Mouse (Mus musculus) liver, embryonic 12.5 days (tissue): Measurements from ENCODE around the gene E130308A19Rik. TPM values are rescaled to one million over a fixed set of nuclear protein-coding genes. Genes with fewer than 3 reads are reported as not detected.

Source experiments
- ATAC-seq: fragments of 200-750 bp; cut with Nextera tagmentation; 2 replicates; pipeline ENCODE4 v1.8.0; 2017; ENCODE audit warnings: moderate number of reproducible peaks, mild to moderate bottlenecking, moderate library complexity
- H3K27ac ChIP-seq: fragments of 300-500 bp; sonication (generic); 2 replicates; pipeline ENCODE4 v1.5.1; 2016; ENCODE audit warnings: mild to moderate bottlenecking
- H3K27me3 ChIP-seq: fragments of 300-500 bp; sonication (generic); replicated peaks from 2 replicates; pipeline ENCODE4 v1.6.1; 2016; ENCODE audit warnings: mild to moderate bottlenecking, moderate library complexity
- H3K36me3 ChIP-seq: fragments of 300-500 bp; sonication (generic); 2 replicates; pipeline ENCODE4 v1.6.1; 2016; ENCODE audit warnings: mild to moderate bottlenecking, moderate library complexity
- H3K4me1 ChIP-seq: fragments of 300-500 bp; sonication (generic); 2 replicates; pipeline ENCODE4 v1.6.1; 2016
- H3K4me2 ChIP-seq: fragments of 300-500 bp; sonication (generic); 2 replicates; pipeline ENCODE4 v1.6.1; 2016; ENCODE audit warnings: mild to moderate bottlenecking, moderate library complexity
- H3K4me3 ChIP-seq: fragments of 300-500 bp; sonication (generic); 2 replicates; pipeline ENCODE4 v1.5.1; 2016; ENCODE audit warnings: mild to moderate bottlenecking, moderate library complexity
- H3K9ac ChIP-seq: fragments of 300-500 bp; sonication (generic); 2 replicates; pipeline ENCODE4 v1.6.1; 2016; ENCODE audit warnings: mild to moderate bottlenecking, moderate library complexity
- H3K9me3 ChIP-seq: fragments of 300-500 bp; sonication (generic); replicated peaks from 2 replicates; pipeline ENCODE4 v1.6.1; 2016; ENCODE audit warnings: mild to moderate bottlenecking, moderate library complexity
- WGBS: fragments of 180-500 bp; shearing (Covaris S2); methylation state at CpG from one replicate; pipeline ENCODE4 v1.1.7; 2016; ENCODE audit not compliant: insufficient replicate concordance; 5-methylcytosine and 5-hydroxymethylcytosine counted together
- polyA plus RNA-seq: library from polyadenylated mRNA; unstranded; fragments of >200 nt; fragmentation: Nextera tagmentation; extraction: Ambion mirVana; gene quantifications from 2 replicates; pipeline ENCODE4 v1.2.1, GENCODE M21; 2016

The E130308A19Rik gene
- polyA plus RNA-seq, 1 experiment from 2014 or later, result 14.8 TPM

DNA sequence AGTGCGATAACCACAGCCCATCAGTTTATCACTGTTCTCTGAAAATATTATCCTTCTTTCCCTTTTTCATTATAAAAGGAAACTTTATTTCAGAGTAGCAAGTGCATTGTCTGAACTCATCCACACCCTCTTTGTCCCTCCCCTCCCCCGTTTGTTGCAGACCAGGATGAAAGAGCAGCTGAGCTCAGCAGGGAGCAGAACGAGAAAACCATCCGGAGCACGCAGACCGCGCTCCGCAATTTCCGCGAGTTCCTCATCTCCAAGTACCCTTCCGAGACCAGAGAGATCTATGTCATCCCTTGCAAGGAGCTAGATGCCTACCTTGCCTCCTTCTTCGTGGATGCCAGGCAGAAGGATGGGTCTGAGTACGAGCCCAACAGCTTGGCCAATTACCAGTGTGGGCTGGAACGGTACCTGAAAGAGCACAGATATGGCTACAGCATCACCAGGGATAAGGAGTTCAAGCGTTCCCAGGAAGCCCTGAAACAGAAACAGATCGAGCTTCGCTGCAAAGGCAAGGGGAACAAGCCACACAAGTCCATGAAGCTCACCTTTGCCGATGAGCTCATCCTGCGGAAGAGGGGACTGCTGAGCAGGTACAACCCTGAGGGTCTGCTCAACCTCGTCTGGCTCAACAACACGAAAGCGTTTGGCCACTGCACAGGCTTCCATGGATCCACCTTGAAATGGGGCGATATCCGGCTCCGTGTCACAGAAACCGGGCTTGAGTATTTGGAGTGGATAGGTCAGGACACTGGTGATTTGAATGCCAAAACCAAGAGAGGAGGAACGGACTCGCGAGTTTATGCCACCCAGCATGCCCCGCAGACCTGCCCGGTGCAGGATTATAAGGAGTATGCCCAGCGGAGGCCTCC, 93.7 kb downstream of the E130308A19Rik start:
- 85% methylated on average over 32 of the region's 32 CpGs for WGBS
- ATAC-seq, result no peak
- no peak overlapping the region for H3K4me2 ChIP-seq

DNA sequence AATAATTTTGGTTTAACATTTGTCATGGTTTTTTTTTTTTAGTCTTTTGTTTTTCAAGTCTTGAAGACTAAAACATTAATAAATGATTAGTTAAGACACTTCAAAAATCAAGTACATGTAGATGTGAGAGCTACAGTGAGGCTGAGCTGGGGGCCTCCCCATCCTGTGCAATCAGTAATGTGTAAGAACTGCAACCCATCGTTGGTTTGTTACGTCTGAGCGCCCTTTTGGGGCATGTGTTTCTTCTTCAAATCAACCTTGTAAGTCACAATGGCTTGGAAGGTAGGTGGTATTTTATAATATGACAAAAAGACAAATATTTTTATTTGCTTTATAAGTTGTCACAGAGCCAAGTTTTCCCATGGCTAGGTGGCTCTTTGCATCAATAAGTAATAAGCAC, 95.8 kb downstream of the E130308A19Rik start:
- H3K4me2 ChIP-seq, result no peak overlapping the region
- WGBS, result 87% methylated on average over 3 of the region's 3 CpGs
- H3K9ac ChIP-seq, result no peak overlapping the region
- peaks cover 14% of the 10 kb centered on the region for H3K36me3 ChIP-seq
- H3K4me1 ChIP-seq, result peaks cover 32% of the 10 kb centered on the region
- no peak for ATAC-seq
- no peak overlapping the region for H3K27ac ChIP-seq
- no peaks in the 10 kb centered on the region for H3K27me3 ChIP-seq
- no peak overlapping the region for H3K4me3 ChIP-seq
- H3K9me3 ChIP-seq, result no peaks in the 10 kb centered on the region

More for the DNA sequence above, 93.7 kb downstream of the E130308A19Rik start:
- H3K27ac ChIP-seq, result no peak overlapping the region
- no peaks in the 10 kb centered on the region for H3K27me3 ChIP-seq
- H3K9ac ChIP-seq, result no peak overlapping the region
- peaks cover 24% of the 10 kb centered on the region for H3K4me1 ChIP-seq
- no peaks in the 10 kb centered on the region for H3K9me3 ChIP-seq
- H3K4me3 ChIP-seq, result no peak overlapping the region
- peaks cover 14% of the 10 kb centered on the region for H3K36me3 ChIP-seq

DNA sequence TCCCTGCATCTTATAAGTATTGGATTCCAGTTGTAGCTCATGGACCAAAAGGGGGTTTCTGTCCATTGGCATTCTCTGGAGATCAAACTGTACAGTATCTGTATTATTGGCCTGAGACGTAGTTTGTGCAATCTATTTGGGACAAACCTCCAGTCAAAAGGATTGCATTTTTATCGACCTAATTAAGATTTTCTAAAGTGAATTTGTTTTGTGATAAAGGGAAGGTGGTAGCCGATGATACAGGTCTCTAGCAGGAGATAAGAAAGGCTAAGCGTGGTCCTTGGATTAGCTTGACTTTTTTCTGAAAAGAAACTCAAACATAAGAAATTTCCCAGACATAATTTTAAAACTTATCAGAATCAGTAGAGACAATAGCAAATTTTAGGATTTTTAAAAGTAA, 99.6 kb downstream of the E130308A19Rik start:
- 18% methylated on average over 4 of the region's 4 CpGs for WGBS
- no peak overlapping the region for H3K4me3 ChIP-seq
- no peak for ATAC-seq
- H3K4me2 ChIP-seq, result no peak overlapping the region
- peaks cover 2% of the 10 kb centered on the region; the same call in 1 of the 2 replicates for H3K36me3 ChIP-seq
- H3K4me1 ChIP-seq, result peaks cover 22% of the 10 kb centered on the region
- no peaks in the 10 kb centered on the region for H3K27me3 ChIP-seq
- no peak overlapping the region for H3K9ac ChIP-seq
- no peak overlapping the region for H3K27ac ChIP-seq
- no peaks in the 10 kb centered on the region for H3K9me3 ChIP-seq

DNA sequence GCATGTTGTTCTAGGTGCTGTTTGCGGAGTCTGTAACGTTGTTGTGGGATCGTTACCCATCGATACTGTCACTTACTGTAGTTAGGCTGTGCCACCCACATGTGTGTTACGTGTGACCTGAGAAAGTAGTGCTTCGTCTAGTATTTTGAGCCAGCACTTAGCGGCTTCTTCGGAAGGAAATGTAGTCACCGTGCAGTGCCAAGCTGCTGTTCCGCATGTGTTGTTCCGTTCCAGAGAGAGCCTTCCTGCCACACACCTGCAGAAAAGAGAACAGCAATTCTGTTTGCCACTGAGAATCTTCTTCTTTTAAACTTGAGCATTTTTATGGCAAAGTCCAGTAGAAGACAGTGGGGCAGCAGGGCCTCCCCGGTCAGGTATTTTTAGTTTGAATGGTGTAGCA, 100.5 kb downstream of the E130308A19Rik start:
- Histone ChIP-seq H3K4me1 (peaks cover 27% of the 10 kb centered on the region), H3K27ac (no peak overlapping the region), H3K4me2 (no peak overlapping the region), H3K36me3 (no peaks in the 10 kb centered on the region), H3K4me3 (no peak overlapping the region), H3K9me3 (no peaks in the 10 kb centered on the region), H3K9ac (no peak overlapping the region), H3K27me3 (no peaks in the 10 kb centered on the region)
- WGBS, result 90% methylated on average over 12 of the region's 12 CpGs
- ATAC-seq, result no peak

DNA sequence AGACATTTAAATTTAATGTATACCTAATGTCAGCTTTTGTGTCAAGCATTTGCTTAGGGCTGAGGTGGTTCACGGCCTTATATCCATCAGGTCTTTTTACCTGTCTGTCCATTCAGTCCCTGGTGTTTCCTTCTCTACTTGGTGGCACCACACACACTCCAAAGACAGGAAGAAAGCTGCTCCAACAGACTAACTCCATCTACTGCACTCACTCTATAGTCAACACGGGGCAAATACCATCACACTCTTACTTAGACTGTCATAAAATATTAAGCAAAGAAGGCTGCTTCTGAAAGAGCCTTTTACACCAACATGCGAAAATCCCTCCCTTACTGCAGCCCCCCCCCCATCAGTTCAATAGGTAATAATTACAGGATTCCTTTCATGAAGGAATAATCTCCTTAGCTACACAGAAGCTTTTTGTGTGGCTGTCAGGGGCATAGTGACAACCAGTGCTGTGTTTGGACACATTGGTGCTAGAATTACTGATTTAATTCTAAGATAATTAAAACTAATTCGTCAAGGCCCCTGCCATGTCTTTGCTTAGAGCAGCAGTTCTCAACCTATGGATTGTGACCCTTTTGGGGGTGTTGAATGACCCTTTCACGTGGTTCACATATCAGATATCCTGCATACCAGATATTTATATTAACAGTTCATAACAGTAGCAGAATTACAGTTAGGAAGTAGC, 101.3 kb downstream of the E130308A19Rik start:
- H3K36me3 ChIP-seq, result no peaks in the 10 kb centered on the region

DNA sequence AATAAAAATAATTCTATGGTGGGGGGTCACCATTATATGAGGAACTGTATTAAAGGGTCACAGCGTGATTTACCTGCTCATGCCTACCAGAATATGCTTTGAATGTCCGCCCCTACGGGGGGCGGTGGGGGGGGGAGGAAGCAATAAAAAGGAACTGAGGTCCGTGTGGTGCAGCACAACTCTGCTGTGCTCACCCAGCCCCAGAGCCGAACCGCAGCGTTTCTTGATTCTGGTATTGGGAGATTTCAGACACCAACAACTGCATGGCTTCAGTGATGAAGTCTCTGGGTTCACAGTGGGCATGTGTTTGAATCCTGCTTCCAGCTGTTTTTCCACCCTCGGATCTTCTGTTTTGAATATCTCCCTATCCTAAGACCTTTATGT, 101.9 kb downstream of the E130308A19Rik start:
- WGBS, result 61% methylated on average over 9 of the region's 9 CpGs
- H3K36me3 ChIP-seq, result no peaks in the 10 kb centered on the region

More for the DNA sequence above, 101.3 kb downstream of the E130308A19Rik start:
- no peak overlapping the region for H3K27ac ChIP-seq
- H3K4me2 ChIP-seq, result no peak overlapping the region
- no peaks in the 10 kb centered on the region for H3K9me3 ChIP-seq
- no peaks in the 10 kb centered on the region for H3K27me3 ChIP-seq
- no peak for ATAC-seq
- H3K4me1 ChIP-seq, result peaks cover 30% of the 10 kb centered on the region
- no peak overlapping the region for H3K9ac ChIP-seq
- no peak overlapping the region for H3K4me3 ChIP-seq
- 76% methylated on average over 5 of the region's 5 CpGs for WGBS

DNA sequence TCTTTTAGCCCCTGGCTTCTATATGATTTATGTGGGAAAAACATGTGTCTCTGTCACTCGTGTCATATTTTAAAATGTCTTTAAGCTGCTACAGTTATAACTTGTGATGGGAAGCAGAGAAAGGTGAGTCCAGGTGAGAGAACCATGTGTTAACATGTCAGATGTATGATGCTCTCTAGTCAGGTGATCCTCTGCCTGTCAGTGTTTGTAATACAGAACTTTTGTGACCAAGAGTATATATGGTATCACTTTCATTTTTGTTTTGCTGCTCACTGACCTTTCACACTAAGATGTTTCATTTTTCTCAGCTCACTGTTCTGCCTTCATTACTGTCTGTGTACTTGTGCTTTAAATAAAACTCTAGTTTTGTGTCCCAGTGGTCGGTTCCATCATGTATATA, 102.8 kb downstream of the E130308A19Rik start:
- no peak overlapping the region for H3K4me2 ChIP-seq

More for the DNA sequence above, 101.9 kb downstream of the E130308A19Rik start:
- Histone ChIP-seq H3K4me3 (no peak overlapping the region), H3K4me1 (peaks cover 30% of the 10 kb centered on the region), H3K27ac (no peak overlapping the region), H3K9me3 (no peaks in the 10 kb centered on the region), H3K9ac (no peak overlapping the region), H3K4me2 (no peak overlapping the region), H3K27me3 (no peaks in the 10 kb centered on the region)
- ATAC-seq, result no peak

DNA sequence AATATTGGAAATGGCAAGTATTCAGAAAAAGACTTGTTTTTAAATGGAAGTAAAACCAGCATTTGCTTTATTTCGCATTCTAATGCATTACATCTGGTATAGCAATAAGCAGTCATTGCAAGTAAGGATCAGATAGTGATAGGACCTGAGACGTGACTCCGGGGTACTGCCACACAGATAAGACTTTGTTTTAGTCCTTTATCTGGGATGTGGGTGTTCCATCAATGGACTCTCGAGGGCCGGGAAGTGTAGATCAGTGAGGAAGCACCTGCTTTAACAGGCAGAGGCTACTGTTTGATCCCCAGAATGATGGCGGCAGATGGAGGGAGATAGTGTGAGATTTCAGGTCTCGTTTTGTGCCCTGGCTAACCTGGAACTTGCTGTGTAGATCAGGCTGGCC, 105.5 kb downstream of the E130308A19Rik start:
- H3K27me3 ChIP-seq, result no peaks in the 10 kb centered on the region
- H3K9me3 ChIP-seq, result no peaks in the 10 kb centered on the region
- no peak overlapping the region for H3K4me3 ChIP-seq
- ATAC-seq, result peak; percentile 49
- H3K4me1 ChIP-seq, result peaks cover 9% of the 10 kb centered on the region
- H3K4me2 ChIP-seq, result no peak overlapping the region
- H3K27ac ChIP-seq, result no peak overlapping the region
- H3K36me3 ChIP-seq, result no peaks in the 10 kb centered on the region
- 38% methylated on average over 7 of the region's 7 CpGs for WGBS
- H3K9ac ChIP-seq, result no peak overlapping the region

More for the DNA sequence above, 102.8 kb downstream of the E130308A19Rik start:
- H3K9ac ChIP-seq, result no peak overlapping the region
- ATAC-seq, result no peak
- H3K4me1 ChIP-seq, result peaks cover 28% of the 10 kb centered on the region
- H3K27ac ChIP-seq, result no peak overlapping the region
- H3K36me3 ChIP-seq, result no peaks in the 10 kb centered on the region
- H3K4me3 ChIP-seq, result no peak overlapping the region
- no peaks in the 10 kb centered on the region for H3K27me3 ChIP-seq
- no peaks in the 10 kb centered on the region for H3K9me3 ChIP-seq
- 74% methylated on average over 2 of the region's 2 CpGs for WGBS

DNA sequence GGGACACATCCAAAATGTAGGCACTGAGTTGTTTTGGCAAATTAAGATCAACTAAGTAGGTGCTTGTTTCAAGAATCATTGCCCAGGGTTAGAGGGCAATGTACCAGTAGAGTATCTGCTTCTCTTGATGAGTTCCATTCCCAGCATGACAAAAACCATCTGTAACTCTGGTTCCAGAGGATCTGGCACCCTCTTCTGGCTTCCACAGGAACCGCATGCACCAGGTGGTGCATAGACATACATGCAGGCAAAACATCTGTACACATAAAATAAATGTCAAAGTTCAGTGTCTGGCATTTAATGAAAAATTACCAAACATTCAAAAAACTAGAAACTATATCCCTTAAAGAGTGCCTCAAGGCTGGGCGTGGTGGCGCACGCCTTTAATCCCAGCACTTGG, 113.3 kb downstream of the E130308A19Rik start:
- no peaks in the 10 kb centered on the region for H3K27me3 ChIP-seq
- no peak for ATAC-seq
- no peak overlapping the region for H3K9ac ChIP-seq

DNA sequence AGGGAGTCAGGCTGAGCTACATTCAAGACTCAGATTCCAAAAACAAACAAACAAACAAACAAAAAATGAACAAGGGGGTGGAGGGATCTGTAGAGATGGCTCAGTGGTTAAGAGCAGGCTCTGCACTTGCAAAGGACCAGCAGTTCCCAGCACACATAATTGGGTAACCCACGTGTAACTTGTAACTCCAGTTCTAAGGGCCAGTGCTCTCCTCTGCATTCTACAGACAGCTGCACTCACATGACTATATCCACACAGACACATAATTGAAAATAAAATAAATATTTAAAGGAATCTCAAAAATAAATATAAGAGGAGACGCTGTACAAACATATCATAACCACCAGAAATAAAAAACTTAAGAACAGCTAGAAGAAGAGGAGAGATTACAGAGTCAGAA, 113.9 kb downstream of the E130308A19Rik start:
- Histone ChIP-seq H3K27me3 (no peaks in the 10 kb centered on the region), H3K4me3 (no peak overlapping the region)
- WGBS, result 66% methylated on average over 2 of the region's 2 CpGs

More for the DNA sequence above, 113.3 kb downstream of the E130308A19Rik start:
- H3K27ac ChIP-seq, result no peak overlapping the region
- no peak overlapping the region for H3K4me3 ChIP-seq
- 0 out of 2 replicates have a peak, but pooled peaks cover 3% of the 10 kb centered on the region for H3K9me3 ChIP-seq
- H3K4me1 ChIP-seq, result no peaks in the 10 kb centered on the region
- no peak overlapping the region for H3K4me2 ChIP-seq
- 85% methylated on average over 4 of the region's 4 CpGs for WGBS
- 0 out of 2 replicates have a peak, but pooled peaks cover 4% of the 10 kb centered on the region for H3K36me3 ChIP-seq

DNA sequence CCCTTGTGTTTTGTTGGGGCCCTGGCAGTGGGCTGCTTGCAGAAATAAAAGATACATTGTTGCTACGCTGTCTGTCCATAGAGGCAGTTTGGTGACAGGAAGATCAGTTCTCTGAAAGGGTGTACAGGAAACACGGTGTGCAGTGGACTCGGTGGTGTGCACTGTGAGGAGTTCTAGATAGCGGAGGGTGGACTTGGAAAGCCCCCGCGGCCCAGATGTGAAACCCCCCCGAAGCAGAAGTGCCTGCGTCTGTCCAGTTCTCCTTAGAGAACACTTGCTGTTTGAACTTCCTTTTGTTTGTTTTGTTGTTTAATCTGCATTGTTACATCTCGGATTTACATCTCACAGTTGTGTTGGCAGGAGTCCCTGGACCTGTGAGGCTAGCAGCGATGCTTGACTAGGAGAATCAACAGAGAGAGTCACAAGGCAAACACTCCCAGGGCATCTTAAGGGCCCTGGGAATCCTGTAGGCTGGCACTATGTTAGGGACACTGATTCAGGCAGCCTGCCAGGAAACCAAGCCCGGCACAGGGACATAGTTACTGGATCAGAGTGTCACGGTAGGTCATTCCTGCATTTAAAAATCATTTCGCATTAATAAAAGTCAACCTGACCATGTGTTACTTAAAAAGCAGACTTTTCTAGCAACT, 127.6 kb downstream of the E130308A19Rik start:
- ATAC-seq, result no peak
- H3K27ac ChIP-seq, result no peak overlapping the region
- H3K4me2 ChIP-seq, result no peak overlapping the region
- no peak overlapping the region for H3K4me3 ChIP-seq
- H3K9ac ChIP-seq, result no peak overlapping the region
- H3K36me3 ChIP-seq, result 0 out of 2 replicates have a peak, but pooled peaks cover 7% of the 10 kb centered on the region
- no peaks in the 10 kb centered on the region for H3K27me3 ChIP-seq
- no peaks in the 10 kb centered on the region for H3K9me3 ChIP-seq
- H3K4me1 ChIP-seq, result no peaks in the 10 kb centered on the region
- WGBS, result 64% methylated on average over 13 of the region's 13 CpGs

More for the DNA sequence above, 113.9 kb downstream of the E130308A19Rik start:
- H3K4me2 ChIP-seq, result no peak overlapping the region
- H3K9me3 ChIP-seq, result 0 out of 2 replicates have a peak, but pooled peaks cover 3% of the 10 kb centered on the region
- 0 out of 2 replicates have a peak, but pooled peaks cover 4% of the 10 kb centered on the region for H3K36me3 ChIP-seq
- H3K4me1 ChIP-seq, result no peaks in the 10 kb centered on the region
- ATAC-seq, result no peak
- H3K27ac ChIP-seq, result no peak overlapping the region
- no peak overlapping the region for H3K9ac ChIP-seq
